Mouse (Mus musculus): ENCODE measurements at regions not wholly inside any gene's neighbourhood (a gene's known extent, or its start where the extent isn't known, plus 50 kb on each side); places are given as distances from the start of the nearest gene placed in this dataset.

GRCm38 (mm10) chr6:51206712-51207505, 225.6 kb upstream of the Nfe2l3 start:
- Histone ChIP-seq H3K27ac (ENCODE audit: insufficient read depth, low read length) (no peak overlapping the region), H3K4me1 (ENCODE audit: control insufficient read depth, insufficient read depth, insufficient read length) (no peaks in the 10 kb centered on the region; the same call in 1 of the 2 replicates), H3K4me3 (ENCODE audit: extremely low read depth, insufficient read depth, insufficient read length) (no peak overlapping the region), H3K27me3 (ENCODE audit: control insufficient read depth, insufficient read depth, low read length) (peaks cover 3% of the 10 kb centered on the region; the same call in 1 of the 2 replicates), H3K36me3 (ENCODE audit: control insufficient read depth, insufficient read depth, low read length) (no peaks in the 10 kb centered on the region)
- peak; percentile 15 to 36 for DNase-seq (ENCODE audit: low read depth in 1 of 2, low spot score in 2 of 2)
- TF ChIP-seq POLR2A (IDR thresholded peaks at IDR 0.05; ENCODE audit: low read depth, low read length) (no peak), CTCF (IDR thresholded peaks at IDR 0.05; ENCODE audit: extremely low read depth, insufficient read depth, insufficient read length, insufficient replicate concordance) (peak; percentile 51; the same call in 1 of the 2 replicates)
- WGBS: 10% methylated on average over 11 of the region's 11 CpGs

DNA sequence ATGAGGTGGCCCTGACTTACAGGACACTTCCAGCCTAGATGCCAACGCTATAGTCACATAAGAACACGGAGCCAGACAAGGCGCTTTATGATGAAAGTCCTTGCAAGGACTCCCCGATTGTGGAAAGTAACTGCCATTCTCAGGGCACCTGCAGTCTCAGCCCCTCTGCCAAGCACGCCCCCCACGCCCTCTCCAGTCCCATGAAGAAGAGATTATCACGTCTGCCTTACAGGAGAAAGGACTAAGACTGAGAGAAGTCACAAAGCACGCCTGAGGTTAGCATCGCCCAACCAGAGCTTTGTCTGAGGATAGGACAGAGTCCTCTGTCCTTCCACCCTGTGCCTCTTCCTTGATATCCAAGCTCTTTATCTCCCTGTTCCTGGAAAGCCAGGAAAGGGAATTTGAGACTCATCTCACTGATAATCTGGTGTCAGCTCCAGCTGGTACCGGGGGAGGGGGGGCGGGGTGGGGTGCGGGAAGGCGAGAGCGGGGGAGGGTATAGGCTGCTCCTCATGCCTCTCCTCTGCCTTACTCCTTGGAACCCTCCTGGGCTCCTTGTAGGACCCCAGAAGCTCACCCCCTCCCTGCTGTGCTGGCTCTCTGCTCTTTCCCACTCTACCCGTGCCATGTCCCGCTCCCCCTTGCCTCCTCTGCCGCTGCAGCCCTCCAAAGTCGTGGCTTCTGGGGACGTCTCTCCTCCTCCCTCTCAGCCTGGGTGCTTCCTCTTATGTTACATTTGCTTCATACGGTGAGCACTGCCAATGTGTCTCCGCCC, 224.7 kb upstream of the Nfe2l3 start:
- TF ChIP-seq CTCF (IDR thresholded peaks at IDR 0.05; ENCODE audit: extremely low read depth, insufficient read depth, insufficient read length, insufficient replicate concordance): no peak
- no peak for TF ChIP-seq POLR2A (IDR thresholded peaks at IDR 0.05; ENCODE audit: low read depth, low read length)
- no peaks in the 10 kb centered on the region; the same call in 1 of the 2 replicates for H3K4me1 ChIP-seq (ENCODE audit: control insufficient read depth, insufficient read depth, insufficient read length)
- no peak for DNase-seq (ENCODE audit: low read depth in 1 of 2, low spot score in 2 of 2)
- no peak overlapping the region for H3K27ac ChIP-seq (ENCODE audit: insufficient read depth, low read length)
- no peaks in the 10 kb centered on the region for H3K36me3 ChIP-seq (ENCODE audit: control insufficient read depth, insufficient read depth, low read length)
- H3K4me3 ChIP-seq (ENCODE audit: extremely low read depth, insufficient read depth, insufficient read length): no peak overlapping the region
- 7% methylated on average over 21 of the region's 21 CpGs for WGBS
- H3K27me3 ChIP-seq (ENCODE audit: control insufficient read depth, insufficient read depth, low read length): peaks cover 3% of the 10 kb centered on the region; the same call in 1 of the 2 replicates

- peak; percentile 18 to 35 for DNase-seq (ENCODE audit: low read depth in 1 of 2, low spot score in 2 of 2)
- H3K27ac ChIP-seq (ENCODE audit: insufficient read depth, low read length): no peak overlapping the region
- no peaks in the 10 kb centered on the region for H3K36me3 ChIP-seq (ENCODE audit: control insufficient read depth, insufficient read depth, low read length)
- H3K4me1 ChIP-seq (ENCODE audit: control insufficient read depth, insufficient read depth, insufficient read length): no peaks in the 10 kb centered on the region; the same call in 1 of the 2 replicates
- H3K27me3 ChIP-seq (ENCODE audit: control insufficient read depth, insufficient read depth, low read length): peaks cover 3% of the 10 kb centered on the region; the same call in 1 of the 2 replicates
- WGBS: 2% methylated on average over 6 of the region's 6 CpGs
- no peak overlapping the region for H3K4me3 ChIP-seq (ENCODE audit: extremely low read depth, insufficient read depth, insufficient read length)
- TF ChIP-seq CTCF (IDR thresholded peaks at IDR 0.05; ENCODE audit: extremely low read depth, insufficient read depth, insufficient read length, insufficient replicate concordance): peak; percentile 26; the same call in 1 of the 2 replicates
- TF ChIP-seq POLR2A (IDR thresholded peaks at IDR 0.05; ENCODE audit: low read depth, low read length): no peak
Observed at GRCm38 (mm10) chr6:51208660-51209396, 223.6 kb upstream of the Nfe2l3 start.

- TF ChIP-seq POLR2A (IDR thresholded peaks at IDR 0.05; ENCODE audit: low read depth, low read length) (no peak), CTCF (IDR thresholded peaks at IDR 0.05; ENCODE audit: extremely low read depth, insufficient read depth, insufficient read length, insufficient replicate concordance) (no peak)
- Histone ChIP-seq H3K27ac (ENCODE audit: insufficient read depth, low read length) (no peak overlapping the region), H3K4me3 (ENCODE audit: extremely low read depth, insufficient read depth, insufficient read length) (no peak overlapping the region), H3K4me1 (ENCODE audit: control insufficient read depth, insufficient read depth, insufficient read length) (no peaks in the 10 kb centered on the region; the same call in 1 of the 2 replicates), H3K36me3 (ENCODE audit: control insufficient read depth, insufficient read depth, low read length) (no peaks in the 10 kb centered on the region), H3K27me3 (ENCODE audit: control insufficient read depth, insufficient read depth, low read length) (peaks cover 3% of the 10 kb centered on the region; the same call in 1 of the 2 replicates)
- DNase-seq (ENCODE audit: low read depth in 1 of 2, low spot score in 2 of 2): no peak
- 5% methylated on average over 7 of the region's 7 CpGs for WGBS
Observed at GRCm38 (mm10) chr6:51211418-51211817, 221.1 kb upstream of the Nfe2l3 start.

GRCm38 (mm10) chr6:51212216-51212615, 220.3 kb upstream of the Nfe2l3 start:
- Histone ChIP-seq H3K27ac (ENCODE audit: insufficient read depth, low read length) (no peak overlapping the region), H3K27me3 (ENCODE audit: control insufficient read depth, insufficient read depth, low read length) (peaks cover 3% of the 10 kb centered on the region; the same call in 1 of the 2 replicates), H3K4me3 (ENCODE audit: extremely low read depth, insufficient read depth, insufficient read length) (no peak overlapping the region), H3K36me3 (ENCODE audit: control insufficient read depth, insufficient read depth, low read length) (no peaks in the 10 kb centered on the region), H3K4me1 (ENCODE audit: control insufficient read depth, insufficient read depth, insufficient read length) (no peaks in the 10 kb centered on the region; the same call in 1 of the 2 replicates)
- DNase-seq (ENCODE audit: low read depth in 1 of 2, low spot score in 2 of 2): no peak
- WGBS: 89% methylated on average over 8 of the region's 8 CpGs
- TF ChIP-seq CTCF (IDR thresholded peaks at IDR 0.05; ENCODE audit: extremely low read depth, insufficient read depth, insufficient read length, insufficient replicate concordance) (no peak), POLR2A (IDR thresholded peaks at IDR 0.05; ENCODE audit: low read depth, low read length) (no peak)

DNA sequence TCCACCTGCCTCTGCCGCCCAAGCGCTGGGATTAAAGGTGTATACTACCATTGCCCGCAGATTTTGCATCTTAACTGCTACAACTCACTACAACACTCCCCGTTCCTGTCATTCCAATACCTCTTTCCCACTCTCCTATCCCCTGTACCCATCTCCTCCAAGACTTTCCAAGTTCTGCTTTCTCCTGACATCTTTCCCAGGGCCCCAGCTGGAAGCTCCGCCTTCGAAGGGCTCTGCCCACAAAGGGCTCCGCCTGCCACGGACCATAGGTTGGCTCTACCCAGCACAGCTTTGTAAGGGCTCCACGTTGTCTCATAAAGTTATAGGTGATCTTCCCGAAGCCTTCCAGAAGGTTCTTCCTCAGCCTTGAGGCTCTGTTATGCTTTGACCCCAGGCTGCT, 217.1 kb upstream of the Nfe2l3 start:
- no peak overlapping the region for H3K4me3 ChIP-seq (ENCODE audit: extremely low read depth, insufficient read depth, insufficient read length)
- H3K4me1 ChIP-seq (ENCODE audit: control insufficient read depth, insufficient read depth, insufficient read length): no peaks in the 10 kb centered on the region; the same call in 1 of the 2 replicates
- WGBS: 84% methylated on average over 10 of the region's 10 CpGs
- no peak for DNase-seq (ENCODE audit: low read depth in 1 of 2, low spot score in 2 of 2)
- H3K27me3 ChIP-seq (ENCODE audit: control insufficient read depth, insufficient read depth, low read length): no peaks in the 10 kb centered on the region
- no peaks in the 10 kb centered on the region for H3K36me3 ChIP-seq (ENCODE audit: control insufficient read depth, insufficient read depth, low read length)
- TF ChIP-seq CTCF (IDR thresholded peaks at IDR 0.05; ENCODE audit: extremely low read depth, insufficient read depth, insufficient read length, insufficient replicate concordance) (no peak), POLR2A (IDR thresholded peaks at IDR 0.05; ENCODE audit: low read depth, low read length) (no peak)
- H3K27ac ChIP-seq (ENCODE audit: insufficient read depth, low read length): no peak overlapping the region
